Mouse (Mus musculus): ENCODE measurements at regions not wholly inside any gene's neighbourhood (a gene's known extent, or its start where the extent isn't known, plus 50 kb on each side); places are given as distances from the start of the nearest gene placed in this dataset.

DNA sequence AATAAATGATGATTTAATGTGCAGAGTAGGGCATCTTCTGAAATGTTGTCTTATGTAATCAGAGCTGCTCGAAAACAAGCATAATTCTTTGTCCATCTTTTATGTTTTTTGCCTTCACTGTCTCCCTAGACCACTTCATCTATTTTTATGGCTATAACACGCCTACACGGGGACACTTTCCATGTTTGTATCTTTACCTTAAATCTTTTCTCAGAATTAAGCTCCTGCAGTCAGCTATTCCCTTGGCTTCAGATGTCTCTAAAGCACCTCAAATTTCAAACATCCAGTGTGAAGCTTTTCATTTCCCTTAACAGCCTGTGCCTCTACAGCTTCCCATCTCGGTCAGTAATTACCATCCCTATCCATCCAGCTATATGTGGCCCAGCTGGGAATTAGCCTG, 242.7 kb upstream of the Ube2e3 start:
- H3K36me3 ChIP-seq (ENCODE audit: control insufficient read depth in 1 of 2, insufficient read depth in 2 of 2, low read length in 2 of 2) = no peaks in the 10 kb centered on the region
- H3K27me3 ChIP-seq (ENCODE audit: control insufficient read depth in 1 of 2, insufficient read depth in 2 of 2, low read length in 2 of 2) = no peaks in the 10 kb centered on the region
- H3K4me1 ChIP-seq (ENCODE audit: control insufficient read depth in 1 of 2, insufficient read depth in 2 of 2, low read length in 2 of 2) = no peaks in the 10 kb centered on the region
- H3K27ac ChIP-seq (ENCODE audit: control insufficient read depth, low read depth, low read length) = no peak overlapping the region
- H3K9me3 ChIP-seq (replicated peaks; ENCODE audit: insufficient read depth, low read length) = no peaks in the 10 kb centered on the region
- no peaks in the 10 kb centered on the region for H3K79me2 ChIP-seq (ENCODE audit: control insufficient read depth, insufficient read depth, low read length, poor library complexity)
- DNase-seq (ENCODE audit: low read depth, low spot score) = no peak
- no peak overlapping the region for H3K9ac ChIP-seq (ENCODE audit: control insufficient read depth, low read depth, low read length, poor library complexity, severe bottlenecking)
- H3K4me3 ChIP-seq (ENCODE audit: control insufficient read depth in 1 of 2, insufficient read depth in 1 of 2, low read depth in 2 of 2, low read length in 2 of 2) = no peak overlapping the region
- TF ChIP-seq RAD21 (IDR thresholded peaks at IDR 0.05; ENCODE audit: low read depth, low read length) = no peak
- no peak for TF ChIP-seq CHD2 (IDR thresholded peaks at IDR 0.05; ENCODE audit: low read length)
- TF ChIP-seq USF2 (IDR thresholded peaks at IDR 0.05; ENCODE audit: borderline replicate concordance in 1 of 2, insufficient read depth in 1 of 2, low read depth in 1 of 2, low read length in 2 of 2) = no peak

DNA sequence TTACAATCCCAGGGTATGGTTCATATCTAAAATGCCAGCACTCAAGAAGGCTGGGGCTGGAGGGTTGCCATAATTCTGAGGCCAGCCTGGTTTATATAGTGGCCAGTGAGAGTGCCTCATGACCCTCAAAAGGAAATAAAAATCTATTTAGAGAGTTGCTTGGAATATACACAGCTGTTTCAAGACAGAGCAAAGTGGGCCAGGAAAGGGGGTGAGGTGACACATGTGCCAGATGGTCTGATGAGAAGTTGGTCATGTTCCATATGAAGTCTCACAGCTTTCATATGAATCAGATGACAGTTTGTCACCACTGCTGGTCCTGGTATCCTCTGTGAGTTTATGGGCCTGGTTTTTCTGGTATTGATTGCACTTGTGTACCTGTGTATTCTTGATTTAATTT, 261.5 kb upstream of the Ube2e3 start:
- no peaks in the 10 kb centered on the region for H3K9me3 ChIP-seq (replicated peaks; ENCODE audit: insufficient read depth, low read length)
- no peak for DNase-seq (ENCODE audit: low read depth, low spot score)
- no peak for TF ChIP-seq MAFK (IDR thresholded peaks at IDR 0.05; ENCODE audit: borderline replicate concordance, low read depth, low read length)
- TF ChIP-seq KAT2A (conservative IDR thresholded peaks at IDR 0.05; ENCODE audit: low read depth, low read length) = no peak
- TF ChIP-seq JUND (IDR thresholded peaks at IDR 0.05; ENCODE audit: low read depth, low read length) = no peak
- no peak for TF ChIP-seq USF1 (IDR thresholded peaks at IDR 0.05; ENCODE audit: low read depth, low read length)
- TF ChIP-seq TCF12 (IDR thresholded peaks at IDR 0.05; ENCODE audit: low read depth, low read length) = no peak
- no peak for TF ChIP-seq CTCF (IDR thresholded peaks at IDR 0.05 in 2 of 3, conservative IDR thresholded peaks at IDR 0.05 in 1 of 3; ENCODE audit: control insufficient read depth in 1 of 3, insufficient read depth in 1 of 3, low read depth in 2 of 3, low read length in 3 of 3, poor library complexity in 1 of 3, severe bottlenecking in 1 of 3)
- no peak for TF ChIP-seq ZMIZ1 (IDR thresholded peaks at IDR 0.05; ENCODE audit: low read depth, low read length)
- no peak for TF ChIP-seq NELFE (IDR thresholded peaks at IDR 0.05; ENCODE audit: low read depth, low read length)
- TF ChIP-seq UBTF (IDR thresholded peaks at IDR 0.05; ENCODE audit: borderline replicate concordance, insufficient read depth, low read depth, low read length) = no peak
- TF ChIP-seq RCOR1 (IDR thresholded peaks at IDR 0.05; ENCODE audit: low read depth, low read length) = no peak
- no peak for TF ChIP-seq POLR2AphosphoS2 (IDR thresholded peaks at IDR 0.05; ENCODE audit: low read length)
- no peak for TF ChIP-seq NRF1 (IDR thresholded peaks at IDR 0.05; ENCODE audit: insufficient read depth, low read depth, low read length, poor library complexity, severe bottlenecking)
- TF ChIP-seq ZC3H11A (IDR thresholded peaks at IDR 0.05; ENCODE audit: low read depth, low read length) = no peak

More for the DNA sequence above, 261.5 kb upstream of the Ube2e3 start:
- Histone ChIP-seq H3K36me3 (ENCODE audit: control insufficient read depth in 1 of 2, insufficient read depth in 2 of 2, low read length in 2 of 2) (no peaks in the 10 kb centered on the region), H3K9ac (ENCODE audit: control insufficient read depth, low read depth, low read length, poor library complexity, severe bottlenecking) (no peak overlapping the region), H3K79me2 (ENCODE audit: control insufficient read depth, insufficient read depth, low read length, poor library complexity) (no peaks in the 10 kb centered on the region; the same call in 1 of the 2 replicates), H3K4me1 (ENCODE audit: control insufficient read depth in 1 of 2, insufficient read depth in 2 of 2, low read length in 2 of 2) (no peaks in the 10 kb centered on the region), H3K27ac (ENCODE audit: control insufficient read depth, low read depth, low read length) (no peak overlapping the region), H3K4me3 (ENCODE audit: control insufficient read depth in 1 of 2, insufficient read depth in 1 of 2, low read depth in 2 of 2, low read length in 2 of 2) (no peak overlapping the region), H3K27me3 (ENCODE audit: control insufficient read depth in 1 of 2, insufficient read depth in 2 of 2, low read length in 2 of 2) (peaks cover 5% of the 10 kb centered on the region in 2 experiments)
